Mouse (Mus musculus) limb, embryonic 14.5 days (tissue): ENCODE measurements around the gene Shroom3. TPM values are rescaled to one million over a fixed set of nuclear protein-coding genes. Genes with fewer than 3 reads are reported as not detected.

Source experiments
- ATAC-seq: fragments of 200-750 bp; cut with Nextera tagmentation; 2 replicates; pipeline ENCODE4 v1.8.0; 2017; ENCODE audit warnings: low read depth, moderate number of reproducible peaks, moderate TSS enrichment; ENCODE audit not compliant: low FRiP score
- DNase-seq: peaks from one replicate; pipeline ENCODE4 v3.0.0-alpha.2; 2015; ENCODE audit warnings: low spot score
- H3K27ac ChIP-seq: fragments of 300-500 bp; sonication (generic); replicated peaks from 2 replicates; pipeline ENCODE4 v1.5.1; 2014; ENCODE audit warnings: low read depth, mild to moderate bottlenecking, low read length, moderate library complexity, mixed read lengths
- H3K27me3 ChIP-seq: fragments of 300-500 bp; sonication (generic); 2 replicates; pipeline ENCODE4 v1.6.1; 2014; ENCODE audit warnings: low read length, mixed read lengths; ENCODE audit not compliant: control insufficient read depth, insufficient read depth
- H3K36me3 ChIP-seq: fragments of 300-500 bp; sonication (generic); 2 replicates; pipeline ENCODE4 v1.6.1; 2014; ENCODE audit warnings: mild to moderate bottlenecking, low read length, moderate library complexity, mixed read lengths; ENCODE audit not compliant: control insufficient read depth, insufficient read depth
- H3K4me1 ChIP-seq: fragments of 300-500 bp; sonication (generic); 2 replicates; pipeline ENCODE4 v1.6.1; 2014; ENCODE audit warnings: antibody characterized with exemption, low read length, mixed read lengths; ENCODE audit not compliant: control insufficient read depth, insufficient read depth
- H3K4me2 ChIP-seq: fragments of 300-500 bp; sonication (generic); replicated peaks from 2 replicates; pipeline ENCODE4 v1.6.1; 2014; ENCODE audit warnings: low read depth, mild to moderate bottlenecking, low read length, moderate library complexity; ENCODE audit not compliant: severe bottlenecking
- H3K4me3 ChIP-seq: fragments of 300-500 bp; sonication (generic); replicated peaks from 2 replicates; pipeline ENCODE4 v1.5.1; 2014; ENCODE audit warnings: low read length
- H3K9ac ChIP-seq: fragments of 300-500 bp; sonication (generic); 2 replicates; pipeline ENCODE4 v1.6.1; 2014; ENCODE audit warnings: mild to moderate bottlenecking, low read depth, low read length, moderate library complexity; ENCODE audit not compliant: severe bottlenecking
- H3K9me3 ChIP-seq: fragments of 300-500 bp; sonication (generic); 2 replicates; pipeline ENCODE4 v1.6.1; 2016; ENCODE audit warnings: low read length; ENCODE audit not compliant: control insufficient read depth
- POLR2A ChIP-seq: fragments of 200-500 bp; IDR thresholded peaks from 2 replicates; pipeline ENCODE4 v1.8.0; 2012; ENCODE audit warnings: inconsistent platforms, mild to moderate bottlenecking, moderate library complexity, borderline replicate concordance; ENCODE audit not compliant: insufficient read depth, insufficient read length; ENCODE audit errors: extremely low read depth
- WGBS: fragments of 180-500 bp; shearing (Covaris S2); extraction: QIAGEN DNeasy Blood & Tissue Kit; methylation state at CpG from one replicate; pipeline ENCODE4 v1.1.7; 2014; 5-methylcytosine and 5-hydroxymethylcytosine counted together
- polyA plus RNA-seq, 2 experiments: library from polyadenylated mRNA; depleted of rRNA in 1 of 2; stranded (reverse) in 1 of 2; unstranded in 1 of 2; fragments of >200 nt; fragmentation: Nextera tagmentation in 1 of 2; extraction: Ambion mirVana in 1 of 2; gene quantifications; 2 replicates each; pipeline versions ENCODE4 v1.2.1 to v1.2.3; 2012 to 2014

The Shroom3 gene
- polyA plus RNA-seq, 2 experiments: 3.5 to 8.1 TPM

DNA sequence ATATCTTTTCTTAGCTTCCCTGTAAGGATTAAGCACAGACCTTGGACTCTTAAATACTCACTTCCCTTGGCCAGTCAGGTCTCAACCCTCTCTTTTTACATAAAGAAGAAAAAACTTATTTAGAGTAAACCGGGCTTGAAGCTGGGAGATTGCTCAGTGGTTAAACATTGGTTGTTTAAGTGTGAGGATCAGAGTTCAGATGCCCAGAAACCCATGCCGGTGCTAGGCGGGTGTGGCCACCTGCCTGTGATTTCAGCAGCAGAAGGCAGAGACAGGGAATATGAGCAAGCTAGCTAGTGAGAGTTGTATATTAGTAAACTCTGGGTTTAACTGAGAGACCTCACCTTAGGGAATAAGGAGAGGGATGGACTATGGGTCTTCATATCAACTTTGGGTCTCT is 131.4 kb downstream of the Shroom3 start:
- Histone ChIP-seq H3K9me3 (no peaks in the 10 kb centered on the region), H3K36me3 (no peaks in the 10 kb centered on the region)
- 83% methylated on average over 3 of the region's 3 CpGs for WGBS

DNA sequence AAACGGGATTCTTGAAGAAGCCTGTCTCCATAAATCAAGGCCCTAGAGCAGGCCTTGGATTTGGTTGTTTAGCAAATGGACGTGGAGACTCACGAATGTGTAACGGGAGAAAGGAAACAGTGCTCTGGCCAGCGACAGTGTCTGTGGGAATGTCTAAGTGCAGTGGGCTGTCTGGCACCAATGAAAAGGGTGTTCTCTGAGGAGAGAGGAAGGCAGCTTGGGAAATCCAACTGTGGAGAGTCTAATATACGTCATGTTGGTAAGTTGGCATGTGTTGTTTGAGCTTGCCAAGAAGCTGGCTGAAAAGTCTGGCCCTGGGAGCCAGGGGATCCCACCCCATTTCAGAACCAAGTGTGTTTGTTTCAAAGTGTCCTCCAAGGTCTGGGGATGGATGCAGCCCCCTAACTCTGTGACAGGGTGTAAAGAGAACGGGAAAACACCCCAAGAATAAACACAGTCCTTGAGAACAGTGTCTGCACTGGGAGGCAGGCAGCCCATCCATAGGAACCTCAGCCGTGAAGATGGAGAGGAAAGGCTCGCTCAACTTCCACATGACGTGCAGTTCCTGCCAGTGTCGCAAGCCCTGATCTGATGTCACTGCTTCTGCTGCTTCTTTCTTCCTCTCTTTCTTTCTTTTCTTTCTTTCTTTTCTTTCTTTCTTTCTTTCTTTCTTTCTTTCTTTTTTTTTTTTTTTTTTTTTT is 134.0 kb downstream of the Shroom3 start:
- Histone ChIP-seq H3K4me2 (no peak overlapping the region), H3K4me3 (no peak overlapping the region), H3K27me3 (no peaks in the 10 kb centered on the region), H3K9me3 (no peaks in the 10 kb centered on the region), H3K9ac (no peak overlapping the region), H3K27ac (no peak overlapping the region), H3K4me1 (peaks cover 9% of the 10 kb centered on the region), H3K36me3 (no peaks in the 10 kb centered on the region)
- DNase-seq (no peak), ATAC-seq (no peak)
- TF ChIP-seq POLR2A: no peak
- WGBS: 67% methylated on average over 11 of the region's 11 CpGs

More for the DNA sequence above, 131.4 kb downstream of the Shroom3 start:
- Histone ChIP-seq H3K27ac (no peak overlapping the region), H3K4me1 (peaks cover 17% of the 10 kb centered on the region), H3K4me3 (no peak overlapping the region), H3K9ac (no peak overlapping the region), H3K4me2 (no peak overlapping the region), H3K27me3 (no peaks in the 10 kb centered on the region)
- no peak for DNase-seq
- TF ChIP-seq POLR2A: no peak
- no peak for ATAC-seq

DNA sequence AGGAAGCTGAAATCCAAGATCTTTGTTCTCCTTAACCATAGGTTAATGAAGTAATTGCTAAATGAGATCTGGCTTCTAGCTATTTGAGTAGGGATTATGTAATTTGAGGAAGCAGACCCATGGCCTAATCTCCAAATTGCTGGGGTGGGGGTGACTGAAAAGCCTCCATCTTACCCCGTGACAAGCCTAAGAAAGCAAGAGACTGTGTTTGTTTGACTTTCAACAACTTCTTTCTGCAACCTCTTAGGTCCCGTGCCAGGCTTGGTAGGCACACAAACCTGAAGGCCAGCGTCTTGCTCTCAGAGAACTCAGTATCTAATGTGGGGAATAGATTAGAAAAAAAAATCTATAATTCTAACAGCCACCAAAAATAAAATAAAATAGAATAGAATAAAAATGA is 138.1 kb downstream of the Shroom3 start:
- no peak for DNase-seq
- Histone ChIP-seq H3K9ac (no peak overlapping the region), H3K4me2 (no peak overlapping the region), H3K4me3 (no peak overlapping the region), H3K9me3 (no peaks in the 10 kb centered on the region), H3K36me3 (no peaks in the 10 kb centered on the region), H3K27ac (no peak overlapping the region), H3K4me1 (no peaks in the 10 kb centered on the region), H3K27me3 (no peaks in the 10 kb centered on the region)
- TF ChIP-seq POLR2A: no peak
- ATAC-seq: no peak
- WGBS: 74% methylated on average over 3 of the region's 3 CpGs

DNA sequence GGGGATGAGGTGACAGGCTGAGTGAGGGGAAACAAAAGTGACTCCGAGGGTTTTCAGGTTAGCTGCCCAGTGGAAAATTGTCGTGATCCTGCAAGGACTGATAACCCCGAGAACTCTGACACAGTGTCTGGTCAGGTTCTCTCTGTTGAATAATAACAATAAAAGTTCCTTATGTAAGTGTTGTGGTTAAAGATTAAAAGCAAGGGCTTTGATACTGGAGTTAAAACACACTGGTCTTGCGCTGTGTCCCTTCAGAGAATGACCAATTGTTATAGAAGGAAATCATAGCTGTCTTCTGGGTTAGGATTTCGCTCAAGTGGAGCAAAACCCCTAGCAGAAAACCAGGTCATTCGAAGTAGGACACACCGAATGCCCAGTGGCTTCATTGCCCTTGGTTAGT is 140.3 kb downstream of the Shroom3 start:
- Histone ChIP-seq H3K9ac (no peak overlapping the region), H3K4me3 (no peak overlapping the region), H3K4me2 (no peak overlapping the region), H3K27ac (no peak overlapping the region), H3K27me3 (no peaks in the 10 kb centered on the region), H3K9me3 (no peaks in the 10 kb centered on the region), H3K4me1 (no peaks in the 10 kb centered on the region; the same call in 1 of the 2 replicates), H3K36me3 (no peaks in the 10 kb centered on the region)
- no peak for DNase-seq
- WGBS: 81% methylated on average over 7 of the region's 7 CpGs
- TF ChIP-seq POLR2A: no peak
- ATAC-seq: no peak

DNA sequence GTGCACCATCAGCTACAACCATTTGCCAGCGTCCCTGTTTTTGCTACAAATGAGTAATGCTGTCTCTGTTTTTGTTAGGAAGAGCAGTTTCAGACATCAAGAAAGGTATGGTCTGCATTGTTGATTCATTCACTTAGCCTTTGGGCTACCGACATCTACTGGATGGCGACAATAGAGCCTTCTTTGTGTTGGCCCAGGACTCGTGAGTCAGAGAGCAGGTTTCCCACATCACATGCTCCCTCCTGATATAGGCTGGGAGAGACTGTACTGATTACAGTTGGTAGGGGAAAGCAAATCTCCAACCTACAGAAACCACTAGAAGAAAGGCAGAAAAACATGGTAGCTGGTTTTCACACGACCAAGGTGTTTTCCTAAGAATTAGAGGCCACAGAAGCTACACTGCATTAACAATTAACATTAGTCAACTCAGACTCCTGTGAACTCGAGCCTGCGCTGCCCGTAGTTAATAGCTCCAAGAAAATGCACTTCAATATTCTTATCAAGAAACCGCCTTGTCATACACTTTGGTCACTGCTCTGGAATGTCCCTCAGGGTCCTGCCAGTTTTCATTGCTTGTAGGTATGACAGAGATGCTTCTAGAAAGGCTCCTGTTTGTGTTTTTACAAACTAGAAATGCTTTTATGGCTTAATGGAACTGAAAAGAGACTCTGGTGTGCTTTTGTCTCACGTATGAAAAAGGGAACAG is 141.2 kb downstream of the Shroom3 start:
- no peak for DNase-seq
- H3K9ac ChIP-seq: no peak overlapping the region

More for the DNA sequence above, 141.2 kb downstream of the Shroom3 start:
- H3K9me3 ChIP-seq: no peaks in the 10 kb centered on the region
- H3K4me2 ChIP-seq: no peak overlapping the region
- ATAC-seq: no peak
- H3K27me3 ChIP-seq: no peaks in the 10 kb centered on the region
- H3K36me3 ChIP-seq: no peaks in the 10 kb centered on the region
- H3K27ac ChIP-seq: no peak overlapping the region
- TF ChIP-seq POLR2A: no peak
- no peaks in the 10 kb centered on the region; the same call in 1 of the 2 replicates for H3K4me1 ChIP-seq
- H3K4me3 ChIP-seq: no peak overlapping the region
- WGBS: 75% methylated on average over 10 of the region's 10 CpGs
